Mouse (Mus musculus): ENCODE results near the gene Ppard. TPM values are rescaled to one million over a fixed set of nuclear protein-coding genes. Genes with fewer than 3 reads are reported as not detected.

The Ppard gene
- total and polyA plus RNA-seq, 2 experiments from 2014 or later, result 1.5 to 7.7 TPM

GRCm38 (mm10) chr17:28300850-28301249 is 68.3 kb downstream of the Ppard start:
- DNase-seq (ENCODE audit: low spot score) (no peak), ATAC-seq (ENCODE audit: low FRiP score) (no peak)
- no peak overlapping the region for H3K27ac ChIP-seq (ENCODE audit: low read depth, low read length)
- no peaks in the 10 kb centered on the region for H3K27me3 ChIP-seq (ENCODE audit: insufficient read depth, low read length)
- H3K36me3 ChIP-seq (ENCODE audit: insufficient read depth, low read length), result peaks cover 6% of the 10 kb centered on the region; the same call in 1 of the 2 replicates
- no peak for TF ChIP-seq CTCF (IDR thresholded peaks at IDR 0.05)
- H3K4me1 ChIP-seq (ENCODE audit: insufficient read depth, low read length), result no peaks in the 10 kb centered on the region
- no peak overlapping the region for H3K4me3 ChIP-seq (ENCODE audit: low read depth, low read length)
- WGBS, result 65% methylated on average over 3 of the region's 3 CpGs
- H3K9me3 ChIP-seq (ENCODE audit: low read length), result no peaks in the 10 kb centered on the region
- H3K9ac ChIP-seq (replicated peaks; ENCODE audit: low read length, poor library complexity, severe bottlenecking), result 0 out of 2 replicates have a peak overlapping the region, but pooled peaks have one; percentile 4
- no peak overlapping the region for H3K4me2 ChIP-seq (ENCODE audit: low read depth, low read length, poor library complexity, severe bottlenecking)

GRCm38 (mm10) chr17:28305172-28305571 is 72.7 kb downstream of the Ppard start:
- DNase-seq (ENCODE audit: low spot score) (no peak), ATAC-seq (ENCODE audit: low FRiP score) (no peak)
- no peak for TF ChIP-seq CTCF (IDR thresholded peaks at IDR 0.05)
- Histone ChIP-seq H3K4me2 (ENCODE audit: low read depth, low read length, poor library complexity, severe bottlenecking) (no peak overlapping the region), H3K4me1 (ENCODE audit: insufficient read depth, low read length) (no peaks in the 10 kb centered on the region), H3K9ac (replicated peaks; ENCODE audit: low read length, poor library complexity, severe bottlenecking) (no peak overlapping the region), H3K36me3 (ENCODE audit: insufficient read depth, low read length) (no peaks in the 10 kb centered on the region), H3K9me3 (ENCODE audit: low read length) (no peaks in the 10 kb centered on the region), H3K27ac (ENCODE audit: low read depth, low read length) (no peak overlapping the region), H3K4me3 (ENCODE audit: low read depth, low read length) (no peak overlapping the region), H3K27me3 (ENCODE audit: insufficient read depth, low read length) (no peaks in the 10 kb centered on the region)
- WGBS, result 53% methylated on average over 10 of the region's 10 CpGs

DNA sequence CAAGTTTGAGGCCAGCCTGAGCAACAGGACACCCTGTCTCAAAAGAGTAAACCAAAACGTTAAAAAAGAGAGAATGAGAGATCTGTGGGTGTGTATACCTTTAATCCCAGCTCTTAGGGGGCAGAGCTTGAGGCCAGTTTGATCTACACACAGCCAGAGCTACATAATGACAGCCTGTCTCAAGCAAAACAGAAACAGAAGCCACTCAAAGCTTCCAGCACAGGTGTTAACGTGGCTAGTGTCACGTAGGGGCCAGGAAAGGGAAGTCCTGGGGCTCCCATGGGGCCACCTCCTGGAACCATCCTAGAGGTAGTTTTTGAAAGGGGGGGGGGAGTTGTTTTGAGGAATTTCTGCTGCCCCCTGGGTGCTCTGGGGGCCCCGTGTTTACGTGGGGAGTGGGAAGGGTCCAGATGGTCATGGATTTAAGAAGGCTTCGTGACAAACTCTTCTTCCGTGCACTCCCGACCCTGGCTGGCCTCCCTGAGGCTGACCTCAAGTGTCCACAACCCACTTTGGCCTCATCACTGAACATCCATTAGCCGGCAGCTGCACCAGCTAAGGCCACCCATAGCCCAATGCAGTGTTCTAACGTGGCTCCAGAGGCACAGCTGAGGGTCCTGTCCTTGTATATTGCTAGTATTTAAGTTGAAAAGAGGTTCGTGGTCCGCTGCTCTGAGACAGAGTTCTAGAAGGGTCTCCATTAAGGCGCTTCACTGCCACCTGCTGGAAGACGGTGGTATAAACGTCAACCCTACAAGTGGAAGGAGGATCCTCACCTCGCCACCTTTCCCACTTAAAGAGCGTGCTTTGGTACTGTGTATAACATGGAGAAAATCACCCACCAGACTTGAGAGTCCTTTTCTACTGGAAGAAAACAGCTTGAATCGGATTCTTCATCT is 76.0 kb downstream of the Ppard start:
- DNase-seq (ENCODE audit: low spot score) (peak; percentile 93), ATAC-seq (ENCODE audit: low FRiP score) (no peak)
- Histone ChIP-seq H3K4me2 (ENCODE audit: low read depth, low read length, poor library complexity, severe bottlenecking) (no peak overlapping the region), H3K36me3 (ENCODE audit: insufficient read depth, low read length) (no peaks in the 10 kb centered on the region), H3K9me3 (ENCODE audit: low read length) (no peaks in the 10 kb centered on the region), H3K4me3 (ENCODE audit: low read depth, low read length) (no peak overlapping the region), H3K9ac (replicated peaks; ENCODE audit: low read length, poor library complexity, severe bottlenecking) (no peak overlapping the region), H3K27ac (ENCODE audit: low read depth, low read length) (no peak overlapping the region), H3K27me3 (ENCODE audit: insufficient read depth, low read length) (no peaks in the 10 kb centered on the region), H3K4me1 (ENCODE audit: insufficient read depth, low read length) (no peaks in the 10 kb centered on the region)
- peak; percentile 96 for TF ChIP-seq CTCF (IDR thresholded peaks at IDR 0.05)
- WGBS, result 16% methylated on average over 18 of the region's 18 CpGs

DNA sequence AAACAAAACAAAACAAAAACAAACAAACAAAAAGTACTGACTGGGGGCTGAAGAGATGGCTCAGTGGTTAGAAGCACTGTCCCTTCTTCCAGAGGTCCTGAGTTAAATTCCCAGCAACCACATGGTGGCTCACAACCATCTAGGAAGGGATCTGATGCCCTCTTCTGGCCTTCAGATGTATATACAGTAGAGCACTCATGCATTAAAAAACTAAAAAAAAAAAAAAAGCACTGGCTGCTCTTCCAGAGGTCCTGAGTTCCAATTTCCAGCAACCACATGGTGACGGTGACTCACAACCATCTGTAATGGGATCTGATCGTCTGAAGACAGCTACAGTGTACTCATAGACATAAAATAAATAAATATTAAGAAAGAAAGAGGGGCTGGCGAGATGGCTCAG is 78.3 kb downstream of the Ppard start:
- Histone ChIP-seq H3K9me3 (ENCODE audit: low read length) (no peaks in the 10 kb centered on the region), H3K9ac (replicated peaks; ENCODE audit: low read length, poor library complexity, severe bottlenecking) (no peak overlapping the region), H3K27me3 (ENCODE audit: insufficient read depth, low read length) (no peaks in the 10 kb centered on the region), H3K4me2 (ENCODE audit: low read depth, low read length, poor library complexity, severe bottlenecking) (no peak overlapping the region), H3K27ac (ENCODE audit: low read depth, low read length) (no peak overlapping the region), H3K4me1 (ENCODE audit: insufficient read depth, low read length) (peaks cover 6% of the 10 kb centered on the region; the same call in 1 of the 2 replicates), H3K4me3 (ENCODE audit: low read depth, low read length) (no peak overlapping the region), H3K36me3 (ENCODE audit: insufficient read depth, low read length) (0 out of 2 replicates have a peak, but pooled peaks cover under 1% of the 10 kb centered on the region)
- WGBS, result 72% methylated on average over 3 of the region's 3 CpGs
- TF ChIP-seq CTCF (IDR thresholded peaks at IDR 0.05), result peak; percentile 23; the same call in 1 of the 2 replicates
- DNase-seq (ENCODE audit: low spot score), result no peak
- no peak for ATAC-seq (ENCODE audit: low FRiP score)

DNA sequence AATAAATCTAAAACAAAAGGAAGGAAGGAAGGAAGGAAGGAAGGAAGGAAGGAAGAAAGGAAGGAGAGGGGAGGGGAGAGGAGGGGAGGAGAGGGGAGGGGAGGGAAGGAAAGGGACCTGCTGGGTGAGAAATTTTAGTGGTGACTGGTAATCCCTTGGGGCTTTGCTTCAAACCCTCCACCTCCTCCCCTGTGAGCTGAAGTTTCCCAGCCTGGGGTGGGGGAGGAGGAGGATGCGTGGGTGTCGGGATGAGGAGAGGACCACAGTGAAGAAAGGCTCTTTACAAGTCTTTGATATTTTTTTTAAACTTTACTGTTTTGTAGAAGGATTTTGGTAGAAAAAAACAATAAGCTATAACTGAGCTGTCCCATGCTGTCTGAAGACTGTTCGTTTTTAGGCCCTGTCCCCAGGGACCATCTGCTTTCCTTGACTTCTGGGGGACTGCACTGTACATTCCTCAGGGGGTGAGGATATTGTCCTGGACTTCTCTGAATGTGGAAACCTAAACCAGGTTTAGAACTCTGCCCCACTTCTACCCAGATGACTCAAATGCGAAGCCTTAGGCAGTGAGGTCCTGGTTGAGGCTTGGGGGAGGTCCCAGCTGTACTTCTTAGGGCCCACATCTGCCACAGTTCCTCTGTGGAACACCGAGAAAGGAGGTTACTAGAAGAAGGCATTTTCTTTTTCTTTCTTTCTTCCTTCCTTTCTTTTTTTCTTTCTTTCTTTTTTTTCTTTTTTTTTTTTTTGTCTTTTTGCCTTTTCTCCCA is 79.0 kb downstream of the Ppard start:
- H3K27me3 ChIP-seq (ENCODE audit: insufficient read depth, low read length), result no peaks in the 10 kb centered on the region
- no peak overlapping the region for H3K27ac ChIP-seq (ENCODE audit: low read depth, low read length)
- H3K4me1 ChIP-seq (ENCODE audit: insufficient read depth, low read length), result peaks cover 6% of the 10 kb centered on the region; the same call in 1 of the 2 replicates
- H3K9me3 ChIP-seq (ENCODE audit: low read length), result no peaks in the 10 kb centered on the region
- 75% methylated on average over 5 of the region's 5 CpGs for WGBS
- no peak overlapping the region for H3K9ac ChIP-seq (replicated peaks; ENCODE audit: low read length, poor library complexity, severe bottlenecking)
- no peak for TF ChIP-seq CTCF (IDR thresholded peaks at IDR 0.05)
- H3K36me3 ChIP-seq (ENCODE audit: insufficient read depth, low read length), result 0 out of 2 replicates have a peak, but pooled peaks cover 3% of the 10 kb centered on the region
- ATAC-seq (ENCODE audit: low FRiP score), result no peak
- no peak overlapping the region for H3K4me2 ChIP-seq (ENCODE audit: low read depth, low read length, poor library complexity, severe bottlenecking)
- DNase-seq (ENCODE audit: low spot score), result no peak
- no peak overlapping the region for H3K4me3 ChIP-seq (ENCODE audit: low read depth, low read length)

Measured in midbrain, postnatal 0 days (tissue).